Mouse (Mus musculus): ENCODE results near the gene Frmd4a.

The Frmd4a gene

GRCm38 (mm10) chr2:4648094-4648493 is 630.6 kb downstream of the Frmd4a start:
- DNase-seq (ENCODE audit: low read depth in 2 of 2, low spot score in 2 of 2) = no peak

- DNase-seq (ENCODE audit: low read depth in 2 of 2, low spot score in 2 of 2) = no peak
Measured at GRCm38 (mm10) chr2:4649646-4650045, 632.1 kb downstream of the Frmd4a start.

GRCm38 (mm10) chr2:4651500-4652285 is 634.2 kb downstream of the Frmd4a start, which contains the start of gene Prpf18:
TSS of gene Prpf18 (minus strand) at chr2:4652113.
- peak; percentile 91 to 94 for DNase-seq (ENCODE audit: low read depth in 2 of 2, low spot score in 2 of 2)

- no peak for DNase-seq (ENCODE audit: low read depth in 2 of 2, low spot score in 2 of 2)
Measured at GRCm38 (mm10) chr2:4660677-4661076, 643.2 kb downstream of the Frmd4a start.
